In the genomic region with DNA sequence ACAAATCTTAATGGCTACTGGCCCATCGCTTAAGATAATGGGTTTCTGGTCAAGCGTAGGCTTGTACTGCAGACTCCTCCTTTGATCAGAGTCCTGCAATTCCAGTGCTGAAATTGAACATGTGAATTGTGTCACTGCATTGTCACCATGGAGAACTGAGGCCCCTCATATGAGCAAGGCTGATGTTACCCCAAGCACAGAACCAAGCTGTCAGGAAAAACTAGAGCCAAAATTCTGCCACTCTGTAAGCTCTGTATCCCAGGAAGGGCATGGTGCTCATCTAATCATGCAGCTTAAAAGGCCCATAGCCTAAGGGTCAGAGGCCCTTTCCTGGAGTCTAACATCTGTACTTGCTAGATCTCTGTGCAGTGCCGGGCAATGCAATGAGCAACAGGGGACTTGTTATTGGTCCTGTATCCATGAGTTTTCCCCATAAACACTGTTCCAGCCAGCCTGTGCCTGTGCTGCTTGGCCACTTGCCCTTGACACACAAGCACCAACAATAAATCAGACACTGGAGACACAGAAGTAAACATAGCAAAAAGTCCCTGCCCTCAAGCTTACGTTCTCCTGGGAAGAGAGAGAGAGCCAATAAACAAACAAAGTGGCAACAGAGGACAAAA, we compare ENCODE assay signal across 12 mouse cellular contexts.
DNase-seq lines count a peak whose midpoint lies in the region; ATAC-seq and TF ChIP-seq lines count a peak whose summit lies in the region.
"Had no signal": no experiment of that assay in that cellular context is flagged by ENCODE, and none has a peak within 500 bp of the region (broad histone marks: within the 10 kb centered on the region; RNA-seq: fewer than 3 reads in every experiment).

No protein-coding gene starts in this region.

- H3K36me3 ChIP-seq in hindbrain, postnatal 0 days (ENCODE audit: insufficient read depth, low read length): no peaks in the 10 kb centered on the region
- no peaks in the 10 kb centered on the region for H3K36me3 ChIP-seq in limb, embryonic 12.5 days
- H3K36me3 ChIP-seq in neural tube, embryonic 15.5 days: no peaks in the 10 kb centered on the region
- H3K36me3 ChIP-seq: midbrain, embryonic 15.5 days had no signal

- no peak overlapping the region for H3K4me2 ChIP-seq in hindbrain, postnatal 0 days (ENCODE audit: low read depth, low read length)
- H3K4me2 ChIP-seq in limb, embryonic 12.5 days: no peak overlapping the region
- no peak overlapping the region for H3K4me2 ChIP-seq in neural tube, embryonic 15.5 days
- H3K4me2 ChIP-seq: midbrain, embryonic 15.5 days had no signal

- no peak overlapping the region for H3K9ac ChIP-seq in hindbrain, postnatal 0 days (replicated peaks; ENCODE audit: low read length)
- no peak overlapping the region for H3K9ac ChIP-seq in limb, embryonic 12.5 days (replicated peaks)
- no peak overlapping the region for H3K9ac ChIP-seq in neural tube, embryonic 15.5 days (replicated peaks)
- H3K9ac ChIP-seq: midbrain, embryonic 15.5 days had no signal

- no peaks in the 10 kb centered on the region for H3K4me1 ChIP-seq in hindbrain, postnatal 0 days (ENCODE audit: insufficient read depth, low read length)
- peaks cover 10% of the 10 kb centered on the region for H3K4me1 ChIP-seq in limb, embryonic 12.5 days (replicated peaks)
- H3K4me1 ChIP-seq in neural tube, embryonic 15.5 days: 0 out of 2 replicates have a peak, but pooled peaks cover 3% of the 10 kb centered on the region
- H3K4me1 ChIP-seq: midbrain, embryonic 15.5 days had no signal

- no peaks in the 10 kb centered on the region for H3K9me3 ChIP-seq in hindbrain, postnatal 0 days (ENCODE audit: low read length)
- no peaks in the 10 kb centered on the region for H3K9me3 ChIP-seq in limb, embryonic 12.5 days
- H3K9me3 ChIP-seq in neural tube, embryonic 15.5 days (replicated peaks): no peaks in the 10 kb centered on the region
- H3K9me3 ChIP-seq: midbrain, embryonic 15.5 days had no signal

- peak; percentile 5 for DNase-seq in layer of hippocampus, adult 11-12 months (ENCODE audit: low spot score)
- DNase-seq in layer of hippocampus, adult 2 months (ENCODE audit: low spot score in 2 of 2): no peak
- peak; percentile 9 for DNase-seq in hindbrain, postnatal 0 days (ENCODE audit: low spot score)
- no peak for DNase-seq in left cerebral cortex, adult 8-10 months (ENCODE audit: low spot score in 2 of 2)
- no peak for DNase-seq in ovary, postnatal 14 days (ENCODE audit: low spot score)
- DNase-seq: cerebellum, postnatal 25 days; layer of hippocampus, postnatal 36 days; retina, postnatal 1 day had no signal

- H3K27me3 ChIP-seq in hindbrain, postnatal 0 days (ENCODE audit: insufficient read depth, low read length): no peaks in the 10 kb centered on the region
- H3K27me3 ChIP-seq in limb, embryonic 12.5 days: no peaks in the 10 kb centered on the region
- no peaks in the 10 kb centered on the region for H3K27me3 ChIP-seq in neural tube, embryonic 15.5 days (replicated peaks)
- H3K27me3 ChIP-seq: midbrain, embryonic 15.5 days had no signal

- peak; percentile 55; the same call in 1 of the 2 replicates for ATAC-seq in hindbrain, postnatal 0 days
- peak; percentile 91; the same call in 1 of the 2 replicates for ATAC-seq in limb, embryonic 12.5 days (ENCODE audit: insufficient number of reproducible peaks, insufficient read depth, low FRiP score, low TSS enrichment, low read depth)
- peak; percentile 88 for ATAC-seq in neural tube, embryonic 15.5 days (ENCODE audit: low FRiP score)
- ATAC-seq: activated CD4-positive, CD25-positive, alpha-beta regulatory T cell, adult 4 months; midbrain, embryonic 15.5 days had no signal

- H3K4me3 ChIP-seq in layer of hippocampus, adult 2 months: no peak overlapping the region
- H3K4me3 ChIP-seq in hindbrain, postnatal 0 days (ENCODE audit: low read length): no peak overlapping the region
- H3K4me3 ChIP-seq in limb, embryonic 12.5 days (replicated peaks): no peak overlapping the region
- no peak overlapping the region for H3K4me3 ChIP-seq in neural tube, embryonic 15.5 days (replicated peaks)
- H3K4me3 ChIP-seq: midbrain, embryonic 15.5 days had no signal

- WGBS in hindbrain, postnatal 0 days: 65% methylated on average over 4 of the region's 4 CpGs
- WGBS in limb, embryonic 12.5 days: 35% methylated on average over 4 of the region's 4 CpGs
- WGBS in neural tube, embryonic 15.5 days: 54% methylated on average over 4 of the region's 4 CpGs

- no peak for TF ChIP-seq CTCF in layer of hippocampus, adult 2 months (conservative IDR thresholded peaks at IDR 0.05)
- no peak for TF ChIP-seq CTCF in hindbrain, postnatal 0 days (IDR thresholded peaks at IDR 0.05; ENCODE audit: low read depth)

- no peak overlapping the region for H3K27ac ChIP-seq in layer of hippocampus, adult 2 months
- no peak overlapping the region for H3K27ac ChIP-seq in hindbrain, postnatal 0 days
- no peak overlapping the region for H3K27ac ChIP-seq in limb, embryonic 12.5 days
- no peak overlapping the region for H3K27ac ChIP-seq in neural tube, embryonic 15.5 days (replicated peaks)
- H3K27ac ChIP-seq: midbrain, embryonic 15.5 days had no signal

Comparison
In these comparisons a context has a peak if more than half of its experiments do, and no peak if none do; other contexts are left out.
1. DNase-seq: peak in layer of hippocampus, adult 11-12 months (single experiment) and hindbrain, postnatal 0 days (single experiment); none in layer of hippocampus, adult 2 months (0 of 2), left cerebral cortex, adult 8-10 months (0 of 2) and ovary, postnatal 14 days (single experiment).
2. Peak in every context shown above with its lines, with median percentiles within 50 percentile points of each other: ATAC-seq.